Mouse (Mus musculus) bone marrow, adult 2 months (tissue): ENCODE measurements around the gene Skint8. TPM values are rescaled to one million over a fixed set of nuclear protein-coding genes. Genes with fewer than 3 reads are reported as not detected.
"Not testable (repeated sequence)": the region's sequence is repeated elsewhere in the genome, so short reads cannot be mapped to it uniquely, and the experiment has no call there.

ENCODE experiments used
- H3K27ac ChIP-seq: fragments of 200-500 bp; 2 replicates; pipeline ENCODE4 v1.5.1; 2012; ENCODE audit warnings: low read depth, mild to moderate bottlenecking, control low read depth, inconsistent platforms, low read length; ENCODE audit not compliant: control insufficient read depth, poor library complexity, insufficient read depth
- H3K4me1 ChIP-seq: fragments of 200-500 bp; 2 replicates; pipeline ENCODE4 v1.6.1; 2011; ENCODE audit warnings: low read length; ENCODE audit not compliant: control insufficient read depth, insufficient read depth
- H3K4me3 ChIP-seq: fragments of 200-500 bp; replicated peaks from 2 replicates; pipeline ENCODE3; 2011; ENCODE audit warnings: mild to moderate bottlenecking, low read depth, low read length, control low read depth; ENCODE audit not compliant: control insufficient read depth
- CTCF ChIP-seq: fragments of 200-500 bp; IDR thresholded peaks from 2 replicates; pipeline ENCODE4 v1.5.1; 2011; ENCODE audit warnings: low read length, control low read depth; ENCODE audit not compliant: control insufficient read depth, insufficient read depth
- POLR2A ChIP-seq: fragments of 200-500 bp; IDR thresholded peaks from 2 replicates; pipeline ENCODE4 v1.6.1; 2011; ENCODE audit warnings: low read depth, mild to moderate bottlenecking, control low read depth, low read length, borderline replicate concordance; ENCODE audit not compliant: control insufficient read depth
- WGBS: fragments of 180-500 bp; shearing (Covaris S2); methylation state at CpG from one replicate; pipeline ENCODE4 v1.1.7; 2018; 5-methylcytosine and 5-hydroxymethylcytosine counted together
- polyA plus RNA-seq: library from polyadenylated mRNA; stranded (reverse); fragments of >200 nt; gene quantifications from 2 replicates; pipeline ENCODE4 v1.2.4, GENCODE M21; 2011; ENCODE audit warnings: low replicate concordance; ENCODE audit not compliant: missing spikeins, insufficient read depth, insufficient read length

The Skint8 gene
- polyA plus RNA-seq: not detected in 2 replicates

DNA sequence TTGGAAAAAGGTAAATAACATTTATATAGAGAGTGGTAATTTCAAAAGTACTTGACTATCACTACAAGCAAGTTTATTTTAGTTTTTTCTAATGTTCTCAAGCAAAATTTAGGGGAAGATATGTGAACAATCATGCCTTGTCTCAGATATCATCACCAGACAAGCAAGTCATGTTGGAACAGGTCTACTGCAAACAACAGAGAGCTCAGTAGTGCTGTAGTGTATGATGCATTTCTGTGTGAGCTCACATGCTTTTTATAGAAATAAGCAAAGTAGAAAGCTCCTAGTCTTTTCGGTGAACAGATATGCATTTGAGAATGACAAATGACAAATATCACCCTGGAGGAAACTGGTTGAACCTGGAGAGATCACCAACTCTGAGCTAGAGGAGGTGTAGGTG, at the start of gene Skint8:
Skint8 (plus strand) TSS at position 301 of the 400 bp plus-strand sequence.
- no peak within 1 kb of the TSS for H3K4me3 ChIP-seq
- TF ChIP-seq CTCF: no peak
- no peak for TF ChIP-seq POLR2A
- H3K27ac ChIP-seq: no peak within 1 kb of the TSS
- H3K4me1 ChIP-seq: no peaks in the 10 kb centered on the region
- WGBS: 80% methylated on average over 1 of the region's 1 CpGs

DNA sequence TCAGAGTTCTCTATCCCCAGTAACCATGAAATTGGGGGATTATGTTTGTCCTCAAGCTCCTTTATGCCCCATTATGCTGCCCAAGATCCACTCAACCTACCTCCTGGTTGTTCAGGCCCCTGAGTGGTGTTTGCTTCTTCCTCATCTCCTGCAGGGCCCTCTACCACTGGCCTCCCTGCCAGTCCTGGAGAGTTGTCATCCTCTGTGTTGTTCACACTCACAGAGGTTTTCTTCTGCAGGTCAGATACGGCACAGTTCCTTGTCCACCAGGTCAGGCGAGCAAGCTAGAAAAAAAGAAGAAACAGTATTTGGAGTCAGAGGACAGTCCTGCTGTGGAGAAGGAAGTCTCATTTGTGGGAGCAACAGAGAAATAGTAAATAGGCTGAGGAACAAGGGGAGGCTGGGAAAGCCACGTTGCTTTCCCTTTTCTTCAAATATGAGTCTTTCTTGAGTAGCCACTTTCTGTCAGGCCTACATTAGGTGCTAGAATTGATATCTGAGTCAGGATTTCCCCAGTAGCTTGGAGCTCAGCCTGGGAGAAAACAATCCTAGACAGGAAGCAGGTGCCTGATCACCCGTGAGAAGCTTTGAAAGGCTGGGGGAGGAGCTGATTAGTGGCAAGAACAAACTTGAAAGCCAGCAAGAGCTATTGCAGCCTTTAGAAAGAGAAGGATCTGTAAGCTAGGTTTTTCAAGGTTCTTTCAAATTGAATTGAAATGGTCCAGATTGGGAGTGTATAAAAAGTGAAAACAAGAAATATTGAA, 38.9 kb upstream of the Skint8 start:
- TF ChIP-seq CTCF (no peak), POLR2A (no peak)

DNA sequence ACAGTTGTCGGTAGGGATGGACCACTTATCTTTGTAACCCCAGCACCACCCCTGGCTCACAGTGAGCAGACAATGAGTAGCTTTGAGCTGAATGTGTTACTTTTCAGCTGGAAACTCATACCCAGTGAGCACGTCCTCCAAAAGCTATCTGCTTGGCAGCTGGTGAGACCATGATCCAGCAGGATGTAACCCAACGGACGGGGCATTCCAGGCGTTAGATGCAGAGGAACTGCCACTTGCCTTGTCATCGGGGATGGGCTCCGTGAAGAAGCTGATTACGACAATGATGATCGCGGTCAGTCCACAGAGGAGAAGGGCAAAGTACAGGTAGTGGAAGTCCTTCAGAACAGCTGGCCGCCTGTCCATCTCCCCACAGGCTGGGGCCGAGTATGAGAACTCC, 35.6 kb upstream of the Skint8 start:
- no peak overlapping the region for H3K27ac ChIP-seq
- no peak overlapping the region for H3K4me3 ChIP-seq
- TF ChIP-seq CTCF: no peak
- TF ChIP-seq POLR2A: no peak
- H3K4me1 ChIP-seq: no peaks in the 10 kb centered on the region
- WGBS: 79% methylated on average over 12 of the region's 12 CpGs

More for the DNA sequence above, 38.9 kb upstream of the Skint8 start:
- Histone ChIP-seq H3K27ac (no peak overlapping the region), H3K4me3 (no peak overlapping the region), H3K4me1 (no peaks in the 10 kb centered on the region)
- WGBS: 21% methylated on average over 4 of the region's 4 CpGs

DNA sequence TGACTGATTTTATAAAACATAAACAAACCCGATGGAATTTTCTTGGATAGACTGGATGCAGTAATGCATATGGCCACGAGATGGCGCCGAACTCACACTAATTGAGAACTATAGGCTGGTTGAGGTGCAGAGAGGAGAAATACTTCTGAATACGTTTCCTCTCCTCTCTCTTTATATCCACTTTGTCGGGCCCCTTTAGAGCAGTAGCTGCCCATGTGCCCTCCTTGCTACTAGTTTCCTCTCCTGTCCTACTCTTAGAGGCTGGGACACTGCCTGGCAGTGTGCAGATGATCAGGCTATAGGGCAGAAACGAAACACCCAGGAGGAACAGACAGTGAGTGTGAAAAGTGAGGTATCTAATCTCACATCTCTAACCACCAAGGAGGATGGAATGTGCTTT, 33.2 kb upstream of the Skint8 start:
- TF ChIP-seq CTCF (no peak), POLR2A (no peak)
- H3K4me3 ChIP-seq: no peak overlapping the region
- no peaks in the 10 kb centered on the region; the same call in 1 of the 2 replicates for H3K4me1 ChIP-seq
- whole genome bisulfite sequencing: 4% methylated on average over 7 of the region's 7 CpGs
- H3K27ac ChIP-seq: no peak overlapping the region

DNA sequence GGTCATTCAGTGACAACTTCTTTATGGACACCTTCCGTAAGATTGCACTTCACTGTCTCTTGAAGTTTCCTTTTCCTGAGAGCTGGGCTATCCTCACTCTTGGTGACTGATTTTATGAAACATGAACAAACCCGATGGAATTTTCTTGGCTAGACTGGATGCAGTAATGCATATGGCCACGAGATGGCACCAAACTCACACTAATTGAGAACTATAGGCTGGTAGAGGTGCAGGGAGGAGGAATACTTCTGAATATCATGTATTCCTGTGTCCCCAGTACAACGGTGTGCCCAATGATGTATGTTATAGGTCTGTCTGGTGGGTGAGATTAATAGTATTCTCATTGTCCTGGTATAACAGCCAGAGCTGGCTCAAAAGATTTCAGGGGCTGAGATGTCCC, 32.6 kb upstream of the Skint8 start:
- H3K27ac ChIP-seq: no peak overlapping the region
- WGBS: 15% methylated on average over 4 of the region's 4 CpGs
- H3K4me1 ChIP-seq: no peaks in the 10 kb centered on the region; the same call in 1 of the 2 replicates
- TF ChIP-seq CTCF (no peak), POLR2A (no peak)
- H3K4me3 ChIP-seq: no peak overlapping the region

DNA sequence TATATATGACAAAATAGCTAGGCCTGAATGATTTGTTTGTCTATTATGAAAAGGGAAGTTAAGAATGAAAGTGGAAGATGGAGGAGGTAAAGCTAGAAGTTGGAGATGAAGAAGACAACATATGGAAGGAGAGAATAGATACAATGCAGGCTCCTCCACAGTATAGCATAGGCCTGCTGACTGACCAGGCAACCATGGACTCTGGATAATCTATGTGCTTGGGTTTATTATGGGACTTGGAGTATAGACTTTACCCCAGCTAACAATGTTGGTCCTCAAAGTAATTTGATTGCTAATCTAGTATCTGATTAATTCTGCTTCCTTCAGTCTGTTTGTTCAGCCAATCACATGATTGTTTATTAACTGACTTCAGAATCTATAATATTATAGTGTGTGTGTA, 27.1 kb upstream of the Skint8 start:
- no peak overlapping the region for H3K27ac ChIP-seq
- TF ChIP-seq POLR2A (no peak), CTCF (no peak)
- H3K4me1 ChIP-seq: no peaks in the 10 kb centered on the region; the same call in 1 of the 2 replicates
- no peak overlapping the region for H3K4me3 ChIP-seq

DNA sequence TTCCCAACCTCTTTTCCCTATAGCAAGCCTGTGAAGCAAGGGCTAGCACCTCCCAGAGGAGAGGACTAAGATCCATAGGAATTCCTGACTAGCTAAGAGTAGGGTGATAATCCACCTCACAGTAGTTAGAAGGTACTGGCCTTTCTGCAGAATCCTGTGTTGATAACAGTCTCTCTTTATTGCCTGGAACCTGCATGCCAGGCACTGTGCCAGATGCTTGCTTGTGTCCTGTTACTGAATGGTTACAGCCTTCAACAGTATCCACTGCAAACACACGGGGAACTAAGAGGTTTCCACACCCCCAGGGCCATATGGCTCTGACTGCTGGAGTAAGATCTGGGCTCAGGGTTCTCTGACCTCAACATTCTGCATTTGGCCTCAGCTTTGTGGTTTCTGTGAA, 21.4 kb upstream of the Skint8 start:
- TF ChIP-seq CTCF (no peak), POLR2A (no peak)
- no peak overlapping the region for H3K27ac ChIP-seq
- WGBS: 0% methylated on average over 1 of the region's 1 CpGs
- H3K4me3 ChIP-seq: no peak overlapping the region
- no peaks in the 10 kb centered on the region for H3K4me1 ChIP-seq

DNA sequence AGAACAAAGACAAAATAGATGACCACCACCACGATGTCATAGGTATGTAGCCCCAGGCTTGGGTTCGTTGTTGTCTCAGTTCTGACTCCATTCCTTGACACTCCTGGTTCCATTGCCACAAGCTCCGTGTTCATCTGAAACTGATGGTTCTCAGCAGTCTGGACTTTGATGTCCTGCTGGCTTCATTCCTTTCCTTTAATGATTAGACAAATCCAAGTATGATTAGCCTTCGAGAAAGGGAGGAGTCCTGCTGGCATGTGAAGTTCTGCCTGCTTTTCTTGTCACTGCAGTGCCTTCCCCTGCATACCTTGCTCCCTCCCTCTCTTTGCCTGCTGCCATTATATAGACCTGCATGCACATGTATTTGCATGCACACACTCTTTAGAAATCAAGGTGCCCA, 20.6 kb upstream of the Skint8 start:
- 64% methylated on average over 4 of the region's 4 CpGs for WGBS
- Histone ChIP-seq H3K4me1 (no peaks in the 10 kb centered on the region), H3K27ac (no peak overlapping the region), H3K4me3 (no peak overlapping the region)
- no peak for TF ChIP-seq POLR2A
- TF ChIP-seq CTCF: no peak

DNA sequence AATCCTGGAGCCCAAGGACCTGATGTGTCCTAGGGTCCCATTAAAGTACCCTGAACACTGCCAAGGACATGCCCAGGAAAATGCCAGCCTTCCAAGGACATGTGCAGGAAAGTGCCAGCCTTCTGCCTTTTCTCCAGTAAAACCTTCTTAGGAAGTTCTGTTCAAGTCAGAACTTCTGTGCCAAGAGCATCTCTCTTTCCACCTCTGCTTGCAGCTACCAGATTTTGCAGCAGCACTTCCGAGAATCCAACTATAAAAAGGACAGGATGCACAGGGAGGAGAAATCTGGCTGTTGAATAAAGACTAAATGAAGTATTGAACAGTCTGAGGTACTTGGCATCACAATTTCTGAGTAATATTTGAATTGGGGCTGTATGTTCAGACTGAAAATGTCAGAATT, 18.7 kb upstream of the Skint8 start:
- 56% methylated on average over 1 of the region's 1 CpGs for WGBS
- H3K27ac ChIP-seq, H3K4me1 ChIP-seq, H3K4me3 ChIP-seq: not testable (repeated sequence)
